Mouse (Mus musculus) small intestine, adult 2 months (tissue): ENCODE measurements at regions not wholly inside any gene's neighbourhood (a gene's known extent, or its start where the extent isn't known, plus 50 kb on each side); places are given as distances from the start of the nearest gene placed in this dataset.

Source experiments
- H3K27ac ChIP-seq: fragments of 200-500 bp; 2 replicates; pipeline ENCODE4 v1.5.1; 2012; ENCODE audit warnings: low read depth, low read length, control low read depth, inconsistent platforms; ENCODE audit not compliant: insufficient read depth
- H3K27me3 ChIP-seq: fragments of 200-500 bp; 2 replicates; pipeline ENCODE4 v1.6.1; 2012; ENCODE audit warnings: mild to moderate bottlenecking, moderate library complexity, low read length, inconsistent platforms; ENCODE audit not compliant: control insufficient read depth, insufficient read depth
- H3K36me3 ChIP-seq: fragments of 200-500 bp; 2 replicates; pipeline ENCODE4 v1.6.1; 2012; ENCODE audit warnings: mild to moderate bottlenecking, low read length, control low read depth, inconsistent platforms; ENCODE audit not compliant: control insufficient read depth, insufficient read depth
- H3K4me1 ChIP-seq: fragments of 200-500 bp; 2 replicates; pipeline ENCODE4 v1.6.1; 2012; ENCODE audit warnings: low read length, inconsistent platforms, mixed read lengths; ENCODE audit not compliant: control insufficient read depth, insufficient read depth, insufficient read length
- H3K4me3 ChIP-seq: fragments of 200-500 bp; 2 replicates; pipeline ENCODE4 v1.5.1; 2012; ENCODE audit warnings: low read depth, mild to moderate bottlenecking, control low read depth, inconsistent platforms, low read length, moderate library complexity
- CTCF ChIP-seq: fragments of 200-500 bp; IDR thresholded peaks from 2 replicates; pipeline ENCODE4 v1.5.1; 2012; ENCODE audit warnings: low read depth, mild to moderate bottlenecking, control low read depth, inconsistent platforms, low read length, moderate library complexity, mixed read lengths; ENCODE audit not compliant: insufficient replicate concordance, insufficient read length; ENCODE audit errors: extremely low read depth
- POLR2A ChIP-seq: fragments of 200-500 bp; IDR thresholded peaks from 2 replicates; pipeline ENCODE4 v1.6.1; 2012; ENCODE audit warnings: low read depth, mild to moderate bottlenecking, control low read depth, inconsistent platforms, low read length, moderate library complexity
- WGBS: fragments of 180-500 bp; shearing (Covaris S2); methylation state at CpG from one replicate; pipeline ENCODE4 v1.1.7; 2018; 5-methylcytosine and 5-hydroxymethylcytosine counted together

- Histone ChIP-seq H3K4me3 (no peak overlapping the region), H3K27me3 (no peaks in the 10 kb centered on the region), H3K27ac (no peak overlapping the region), H3K4me1 (no peaks in the 10 kb centered on the region), H3K36me3 (no peaks in the 10 kb centered on the region)
- WGBS, result 74% methylated on average over 1 of the region's 1 CpGs
- no peak for TF ChIP-seq POLR2A
- no peak for TF ChIP-seq CTCF
These were observed 59.5 kb upstream of the Sgcd start for GRCm38 (mm10) chr11:48048311-48048710.
